In genomic region chr1:139319798-139320197, GRCm38 (mm10) we compare ENCODE assay signal across 31 mouse cellular contexts. TPM values are rescaled to one million over a fixed set of nuclear protein-coding genes. Genes with fewer than 3 reads are reported as not detected.
DNase-seq lines count a peak whose midpoint lies in the region; ATAC-seq lines count a peak whose summit lies in the region.
"Had no signal": no experiment of that assay in that cellular context is flagged by ENCODE, and none has a peak within 500 bp of the region (broad histone marks: within the 10 kb centered on the region; RNA-seq: fewer than 3 reads in every experiment).

No protein-coding gene starts in this region.

- H3K4me2 ChIP-seq in limb, embryonic 12.5 days = 0 out of 2 replicates have a peak overlapping the region, but pooled peaks have one; percentile 21
- H3K4me2 ChIP-seq in kidney, embryonic 14.5 days (replicated peaks; ENCODE audit: low read depth, low read length) = no peak overlapping the region
- H3K4me2 ChIP-seq in midbrain, embryonic 13.5 days (replicated peaks) = no peak overlapping the region
- H3K4me2 ChIP-seq: embryonic facial prominence, embryonic 13.5 days; forebrain, embryonic 15.5 days; heart, embryonic 12.5 days; liver, embryonic 15.5 days; lung, embryonic 15.5 days; midbrain, embryonic 12.5 days; stomach, embryonic 15.5 days had no signal

- H3K36me3 ChIP-seq in limb, embryonic 12.5 days = no peaks in the 10 kb centered on the region
- no peaks in the 10 kb centered on the region for H3K36me3 ChIP-seq in limb, embryonic 10.5 days
- no peaks in the 10 kb centered on the region for H3K36me3 ChIP-seq in kidney, embryonic 14.5 days (ENCODE audit: control insufficient read depth, insufficient read depth, low read length)
- no peaks in the 10 kb centered on the region for H3K36me3 ChIP-seq in midbrain, embryonic 13.5 days
- H3K36me3 ChIP-seq: embryonic facial prominence, embryonic 13.5 days; forebrain, embryonic 10.5 days; forebrain, embryonic 15.5 days; heart, embryonic 12.5 days; liver, embryonic 15.5 days; lung, embryonic 15.5 days; midbrain, embryonic 12.5 days; stomach, embryonic 15.5 days had no signal

- H3K4me1 ChIP-seq in limb, embryonic 12.5 days (replicated peaks) = peaks cover 4% of the 10 kb centered on the region; the same call in 1 of the 2 replicates
- peaks cover 8% of the 10 kb centered on the region; the same call in 1 of the 2 replicates for H3K4me1 ChIP-seq in limb, embryonic 10.5 days
- no peaks in the 10 kb centered on the region for H3K4me1 ChIP-seq in kidney, embryonic 14.5 days (ENCODE audit: control insufficient read depth, insufficient read depth, low read length)
- H3K4me1 ChIP-seq in midbrain, embryonic 13.5 days (replicated peaks) = no peaks in the 10 kb centered on the region
- H3K4me1 ChIP-seq: embryonic facial prominence, embryonic 13.5 days; forebrain, embryonic 10.5 days; forebrain, embryonic 15.5 days; heart, embryonic 12.5 days; liver, embryonic 15.5 days; lung, embryonic 15.5 days; midbrain, embryonic 12.5 days; stomach, embryonic 15.5 days had no signal

- intact Hi-C loops in heart, postnatal 14 days (cut with DNase I) = no loop called here

- H3K9me3 ChIP-seq in limb, embryonic 12.5 days = no peaks in the 10 kb centered on the region
- H3K9me3 ChIP-seq in limb, embryonic 10.5 days (replicated peaks) = no peaks in the 10 kb centered on the region
- no peaks in the 10 kb centered on the region for H3K9me3 ChIP-seq in kidney, embryonic 14.5 days (ENCODE audit: control insufficient read depth, low read length)
- no peaks in the 10 kb centered on the region for H3K9me3 ChIP-seq in midbrain, embryonic 13.5 days
- H3K9me3 ChIP-seq: embryonic facial prominence, embryonic 13.5 days; forebrain, embryonic 10.5 days; forebrain, embryonic 15.5 days; heart, embryonic 12.5 days; liver, embryonic 15.5 days; lung, embryonic 15.5 days; midbrain, embryonic 12.5 days; stomach, embryonic 15.5 days had no signal

- H3K9ac ChIP-seq in limb, embryonic 12.5 days (replicated peaks) = no peak overlapping the region
- H3K9ac ChIP-seq in kidney, embryonic 14.5 days (ENCODE audit: low read depth, low read length) = no peak overlapping the region
- H3K9ac ChIP-seq in midbrain, embryonic 13.5 days (replicated peaks) = no peak overlapping the region
- H3K9ac ChIP-seq: embryonic facial prominence, embryonic 13.5 days; forebrain, embryonic 15.5 days; heart, embryonic 12.5 days; liver, embryonic 15.5 days; lung, embryonic 15.5 days; midbrain, embryonic 12.5 days; stomach, embryonic 15.5 days had no signal

- no peak overlapping the region for H3K4me3 ChIP-seq in limb, embryonic 12.5 days (replicated peaks)
- no peak overlapping the region for H3K4me3 ChIP-seq in limb, embryonic 10.5 days
- H3K4me3 ChIP-seq in kidney, embryonic 14.5 days (ENCODE audit: low read length) = no peak overlapping the region
- H3K4me3 ChIP-seq in midbrain, embryonic 13.5 days (replicated peaks) = no peak overlapping the region
- H3K4me3 ChIP-seq: embryonic facial prominence, embryonic 13.5 days; forebrain, embryonic 10.5 days; forebrain, embryonic 15.5 days; heart, adult 2 months; heart, embryonic 12.5 days; liver, embryonic 15.5 days; lung, embryonic 15.5 days; midbrain, embryonic 12.5 days; stomach, embryonic 15.5 days had no signal

- no peak overlapping the region for H3K27ac ChIP-seq in limb, embryonic 12.5 days
- no peak overlapping the region for H3K27ac ChIP-seq in limb, embryonic 10.5 days
- H3K27ac ChIP-seq in kidney, embryonic 14.5 days (ENCODE audit: low read depth, low read length) = no peak overlapping the region
- H3K27ac ChIP-seq in midbrain, embryonic 13.5 days = no peak overlapping the region
- H3K27ac ChIP-seq: embryonic facial prominence, embryonic 13.5 days; forebrain, embryonic 10.5 days; forebrain, embryonic 15.5 days; heart, adult 2 months; liver, embryonic 15.5 days; lung, embryonic 15.5 days; midbrain, embryonic 12.5 days; stomach, embryonic 15.5 days had no signal

- 21% methylated on average over 6 of the region's 6 CpGs for WGBS in limb, embryonic 12.5 days
- WGBS in limb, embryonic 10.5 days = 46% methylated on average over 6 of the region's 6 CpGs
- 23% methylated on average over 6 of the region's 6 CpGs for WGBS in kidney, embryonic 14.5 days
- 78% methylated on average over 6 of the region's 6 CpGs for WGBS in midbrain, embryonic 13.5 days

- DNase-seq in limb, embryonic 10.5 days (ENCODE audit: low spot score) = no peak
- peak; percentile 33 for DNase-seq in kidney, postnatal 14 days
- no peak for DNase-seq in heart, postnatal 14 days
- DNase-seq: adrenal gland, postnatal 36 days; B cell, adult 2 months; cerebellum, adult 18-20 months; cerebellum, postnatal 10 days; heart, adult 2 months; heart, postnatal 10 days; left cerebral cortex, postnatal 4 days; lung, postnatal 36 days; retina, postnatal 1 day; right cerebral cortex, postnatal 25 days had no signal

- ATAC-seq in limb, embryonic 12.5 days (ENCODE audit: insufficient number of reproducible peaks, insufficient read depth, low FRiP score, low TSS enrichment, low read depth) = no peak
- ATAC-seq in kidney, embryonic 14.5 days (ENCODE audit: low FRiP score, low TSS enrichment) = peak; percentile 72; the same call in 1 of the 2 replicates
- ATAC-seq in midbrain, embryonic 13.5 days = no peak
- ATAC-seq: forebrain, embryonic 15.5 days; hindbrain, embryonic 16.5 days had no signal

- no peaks in the 10 kb centered on the region for H3K27me3 ChIP-seq in limb, embryonic 12.5 days
- H3K27me3 ChIP-seq in limb, embryonic 10.5 days (ENCODE audit: low read depth, poor library complexity, severe bottlenecking) = no peaks in the 10 kb centered on the region
- H3K27me3 ChIP-seq in kidney, embryonic 14.5 days (ENCODE audit: control insufficient read depth, insufficient read depth, low read length) = no peaks in the 10 kb centered on the region
- no peaks in the 10 kb centered on the region for H3K27me3 ChIP-seq in midbrain, embryonic 13.5 days
- H3K27me3 ChIP-seq: embryonic facial prominence, embryonic 13.5 days; forebrain, embryonic 15.5 days; heart, embryonic 12.5 days; liver, embryonic 15.5 days; lung, embryonic 15.5 days; midbrain, embryonic 12.5 days; stomach, embryonic 15.5 days had no signal

RNA-seq across cellular contexts. Expression of gene Crb1, which starts 57.1 kb away (rescaled TPM):
- polyA plus RNA-seq in limb, embryonic 12.5 days (2016; fragmentation: Nextera tagmentation; extraction: Ambion mirVana) = 0.05 and 0.39 TPM in 2 replicates
- 0.44 and 0.46 TPM in 2 replicates for polyA plus RNA-seq in limb, embryonic 10.5 days (2016; fragmentation: Nextera tagmentation; extraction: Ambion mirVana)
- polyA plus RNA-seq in kidney, embryonic 14.5 days (2014; fragmentation: Nextera tagmentation; extraction: Ambion mirVana) = 0.14 and 0.16 TPM in 2 replicates
- under 1 TPM; 0.20 to 0.45 TPM for total RNA-seq in heart, postnatal 14 days (2021)
- 3.1 and 4.0 TPM in 2 replicates for polyA plus RNA-seq in midbrain, embryonic 13.5 days (2015; fragmentation: Nextera tagmentation; extraction: Ambion mirVana)
- total RNA-seq: adrenal gland, postnatal 36 days; common myeloid progenitor, adult 5-6 weeks; gastrocnemius, adult 8-10 months; gastrocnemius, postnatal 4 days; liver, adult 2 months; megakaryocyte, adult 5-6 weeks; monocyte, adult 5-6 weeks had no signal
- polyA plus RNA-seq: embryonic facial prominence, embryonic 13.5 days; liver, adult 2 months; liver, embryonic 15.5 days had no signal
